Mouse (Mus musculus): ENCODE results near the gene Tmem181a.
"Not testable (repeated sequence)": the region's sequence is repeated elsewhere in the genome, so short reads cannot be mapped to it uniquely, and the experiment has no call there.

Gene Tmem181a

DNA sequence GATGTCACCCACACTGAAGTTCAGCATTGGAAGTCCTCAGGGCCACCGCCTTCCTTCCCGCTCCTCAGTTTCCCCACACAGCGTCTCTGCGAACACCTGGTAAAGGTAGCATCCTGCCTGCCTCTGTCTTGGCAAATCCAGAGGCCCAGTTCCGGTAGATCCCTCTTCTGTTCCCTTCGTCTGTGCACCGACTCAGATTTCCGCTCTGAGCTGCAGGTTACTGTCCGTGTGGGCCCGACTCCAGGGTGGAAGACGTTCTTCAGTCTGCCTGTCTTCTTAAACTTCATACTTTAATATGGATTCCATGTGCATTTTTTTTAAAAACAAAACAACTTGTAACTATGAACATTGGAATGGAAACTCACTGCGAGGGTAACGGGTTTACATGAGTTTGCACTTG, 49.8 kb downstream of the Tmem181a start:
- DNase-seq: not testable (repeated sequence)

DNA sequence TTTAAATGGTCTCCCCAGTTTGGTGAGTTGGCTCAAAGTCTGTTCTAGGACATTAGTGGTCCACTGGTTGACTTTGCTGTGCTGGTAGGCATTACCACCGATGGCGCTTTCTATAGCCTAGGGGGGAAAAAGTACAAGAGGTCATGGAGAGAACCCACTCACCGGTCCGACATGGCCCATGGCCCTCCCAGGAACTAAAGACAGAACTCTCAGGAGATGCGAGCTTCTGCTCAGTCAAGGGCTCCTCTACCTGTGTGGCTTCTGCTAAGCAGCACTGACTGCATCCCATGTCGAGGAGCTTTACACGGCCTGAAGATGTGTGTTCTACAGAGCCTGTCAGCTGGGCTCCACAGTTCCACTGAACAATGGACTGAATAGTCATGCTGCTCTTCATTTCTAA, 55.1 kb downstream of the Tmem181a start:
- not testable (repeated sequence) for DNase-seq

DNA sequence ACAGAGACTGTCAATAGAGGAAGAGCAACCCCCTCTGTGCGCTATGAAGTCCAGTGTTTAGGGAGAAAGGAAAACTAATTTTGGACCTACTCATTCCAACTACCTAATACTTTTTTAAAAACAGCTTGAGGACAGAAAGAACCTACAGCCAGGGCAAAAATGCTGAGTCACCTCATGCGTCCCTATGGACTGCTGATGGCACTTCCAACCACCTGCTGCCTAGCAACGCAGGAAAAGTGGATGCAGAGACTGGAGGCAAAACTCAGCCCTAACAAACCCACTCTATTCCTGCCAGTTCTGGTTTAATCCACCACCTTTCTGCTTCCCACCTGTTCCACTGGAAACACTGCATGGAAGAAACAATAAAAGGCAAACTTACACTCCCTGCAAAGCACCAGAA, 56.1 kb downstream of the Tmem181a start:
- not testable (repeated sequence) for DNase-seq

DNA sequence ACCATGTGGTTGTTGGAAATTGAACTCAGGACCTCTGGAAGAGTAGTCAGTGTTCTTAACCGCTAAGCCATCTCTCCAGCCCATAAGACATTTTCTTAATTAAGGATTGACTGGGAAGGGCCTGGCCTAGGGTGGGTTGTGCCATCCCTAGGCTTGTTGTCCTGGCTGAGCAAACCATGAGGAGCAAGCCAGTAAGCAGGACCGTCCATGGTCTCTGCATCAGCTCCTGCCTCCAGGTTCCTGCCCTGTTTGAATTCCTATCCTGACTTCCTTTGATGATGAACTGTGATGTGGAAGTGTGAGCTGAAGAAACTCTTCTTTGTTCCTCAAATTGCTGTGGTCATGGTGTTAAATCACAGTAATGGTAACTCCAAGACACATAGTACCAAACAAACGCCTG, 57.8 kb downstream of the Tmem181a start:
- not testable (repeated sequence) for DNase-seq

DNA sequence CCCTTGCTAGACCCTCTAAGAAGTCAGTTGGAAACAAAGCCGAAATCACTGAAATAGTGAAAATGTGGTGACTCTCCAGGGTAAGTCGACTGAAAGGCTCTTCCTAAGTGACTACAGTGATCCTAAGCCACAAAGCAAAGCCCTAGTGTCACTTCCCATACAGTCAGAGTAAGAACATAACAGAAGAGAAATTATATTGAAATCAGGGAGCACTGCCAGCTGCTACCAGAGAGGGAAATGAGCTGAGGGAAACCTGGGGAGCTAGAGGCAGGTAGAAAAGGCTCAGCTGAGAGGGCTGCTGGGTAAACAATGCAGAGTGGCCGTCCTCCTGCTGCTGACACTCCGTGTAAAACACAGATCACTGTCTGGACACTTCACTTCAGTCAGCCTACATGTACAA, 59.0 kb downstream of the Tmem181a start:
- peak; percentile 7 for DNase-seq

DNA sequence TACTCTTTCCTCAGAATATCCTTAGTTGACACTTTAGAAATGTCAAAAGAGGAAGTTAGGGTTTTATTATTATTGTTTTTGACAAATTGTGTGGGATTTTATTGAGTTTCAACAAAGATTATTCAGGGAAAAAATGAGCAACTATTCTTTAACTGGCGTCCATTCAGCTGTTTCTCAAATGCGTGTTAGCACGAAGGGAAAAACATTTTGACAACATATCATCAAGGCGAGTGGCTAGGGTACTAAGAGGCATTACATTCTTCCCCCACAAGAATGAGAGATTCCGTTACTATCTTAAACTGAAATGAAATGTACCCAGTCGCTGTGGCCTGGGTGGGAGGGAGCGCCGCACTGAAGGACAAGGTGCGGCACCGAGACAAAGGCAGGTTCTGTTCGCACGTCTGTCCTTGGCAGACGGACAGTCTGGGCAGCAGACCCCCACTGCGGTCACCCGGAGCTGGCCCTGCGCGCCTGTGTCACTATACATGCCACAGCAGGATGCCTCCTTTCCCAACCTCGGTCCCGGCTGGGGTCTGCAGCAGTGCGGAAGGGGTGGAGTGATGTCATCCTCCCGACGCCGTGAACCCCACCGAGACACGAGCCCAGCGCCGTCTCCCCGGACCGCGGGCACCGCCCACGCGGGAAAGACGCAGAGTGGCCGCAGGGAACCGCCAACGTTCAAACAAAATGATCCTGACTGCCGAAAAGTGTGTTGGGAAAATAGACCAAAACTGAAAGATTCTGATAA, 59.9 kb downstream of the Tmem181a start:
- DNase-seq: peak; percentile 83

DNA sequence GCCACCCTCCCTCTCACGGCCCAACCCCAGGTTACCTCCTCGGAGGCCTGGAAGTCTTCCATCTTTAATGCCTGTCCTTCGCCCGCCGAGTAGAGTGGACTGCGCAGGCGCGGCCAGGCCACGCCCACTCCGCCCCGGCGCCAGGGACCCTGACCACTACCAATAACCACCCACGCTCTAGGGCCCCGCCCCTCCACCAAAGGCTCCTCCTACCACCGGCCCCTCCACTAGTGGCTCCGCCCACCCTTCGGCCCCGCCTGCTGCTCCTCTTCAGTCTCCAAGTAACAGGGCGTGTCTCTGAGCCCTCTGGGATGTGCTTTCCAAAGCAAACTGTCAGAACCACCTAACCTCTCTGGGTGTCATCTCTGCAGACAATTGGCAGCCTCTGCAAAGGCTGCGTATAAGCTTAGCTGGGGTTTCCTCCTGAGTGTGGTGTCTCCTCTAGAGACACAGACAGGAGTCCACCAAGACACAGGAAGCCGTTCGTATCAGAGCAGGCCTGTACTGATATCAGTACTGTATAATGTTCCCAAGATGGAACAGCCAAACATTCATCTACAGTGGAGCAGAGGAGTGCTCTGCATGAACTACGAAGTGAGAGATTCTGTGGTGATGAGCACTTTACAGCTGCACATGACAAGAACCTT, 60.8 kb downstream of the Tmem181a start, which contains the start of gene Dynlt1a:
Gene Dynlt1a (minus strand): TSS at position 162 of the 647 bp plus-strand sequence.
- peak; percentile 99 for DNase-seq

DNA sequence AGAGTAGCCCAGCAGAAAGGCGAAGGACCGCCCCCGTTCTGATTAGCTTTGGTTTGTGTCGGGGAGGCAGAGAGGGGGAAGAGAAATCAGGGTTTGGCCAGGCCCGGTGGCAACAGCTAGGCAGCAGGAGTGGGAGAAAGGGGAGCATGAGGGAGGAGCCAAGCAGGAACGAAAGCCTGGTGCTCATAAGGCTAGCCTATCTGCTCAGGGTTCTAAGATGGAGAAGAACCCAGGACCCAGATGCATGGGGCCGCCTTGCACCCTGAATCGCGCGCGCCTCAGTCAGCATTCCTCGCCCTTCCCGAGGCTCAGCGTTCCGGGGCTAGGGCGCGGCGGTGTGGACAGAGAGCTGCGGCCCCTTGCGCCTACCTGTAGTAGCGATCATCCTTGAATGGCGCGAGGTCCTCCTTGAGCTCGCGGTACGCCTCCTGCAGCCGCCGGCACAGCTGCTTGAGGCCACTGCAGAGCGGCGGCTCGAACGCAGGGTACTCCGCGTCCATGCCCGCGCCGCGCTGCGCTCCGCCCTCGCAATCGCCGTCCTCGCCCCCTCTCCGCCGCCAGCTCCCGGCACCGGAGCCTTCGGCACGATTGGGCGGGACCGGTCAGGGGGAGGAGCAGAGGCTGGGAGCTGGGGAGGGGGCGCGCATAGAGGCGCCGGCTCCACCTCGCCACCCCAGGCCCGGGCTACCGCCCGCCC, 64.6 kb downstream of the Tmem181a start:
- not testable (repeated sequence) for DNase-seq

DNA sequence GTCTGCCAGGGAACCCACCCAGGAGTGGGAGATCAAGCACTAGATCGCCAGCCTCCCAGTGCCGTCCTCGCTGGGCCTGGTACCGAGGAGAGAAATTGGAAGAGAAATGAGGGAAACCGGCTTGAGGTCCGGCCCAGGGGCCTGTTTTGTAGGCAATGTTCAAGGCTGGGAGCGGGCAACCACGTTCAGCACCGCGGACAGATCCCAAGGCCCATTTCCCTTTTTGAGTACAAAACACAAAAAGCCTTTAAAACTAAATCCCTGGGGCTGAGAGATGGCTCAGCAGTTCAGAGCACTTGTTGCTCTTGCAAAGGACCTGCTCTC, 65.1 kb downstream of the Tmem181a start:
- not testable (repeated sequence) for DNase-seq

DNA sequence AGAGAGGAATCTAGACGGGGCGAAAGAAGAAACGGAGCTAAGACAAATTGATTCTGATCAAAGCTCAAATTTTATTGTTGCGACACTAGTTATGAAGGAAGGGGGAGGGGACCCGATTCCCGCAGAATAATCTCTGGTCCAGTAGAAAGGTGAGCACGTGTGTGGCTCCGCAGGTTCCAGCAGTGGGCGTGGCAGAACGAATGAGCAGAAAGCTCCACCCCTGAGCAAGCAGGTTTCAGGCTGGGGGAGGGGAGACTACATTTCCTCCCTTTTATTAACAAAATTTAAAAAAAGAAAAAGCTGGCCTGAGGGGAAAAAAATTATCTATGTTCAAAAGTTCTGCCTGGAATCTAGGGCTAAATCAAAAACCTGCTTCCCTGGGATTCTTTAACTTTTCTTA, 68.4 kb downstream of the Tmem181a start:
- DNase-seq: not testable (repeated sequence)

DNA sequence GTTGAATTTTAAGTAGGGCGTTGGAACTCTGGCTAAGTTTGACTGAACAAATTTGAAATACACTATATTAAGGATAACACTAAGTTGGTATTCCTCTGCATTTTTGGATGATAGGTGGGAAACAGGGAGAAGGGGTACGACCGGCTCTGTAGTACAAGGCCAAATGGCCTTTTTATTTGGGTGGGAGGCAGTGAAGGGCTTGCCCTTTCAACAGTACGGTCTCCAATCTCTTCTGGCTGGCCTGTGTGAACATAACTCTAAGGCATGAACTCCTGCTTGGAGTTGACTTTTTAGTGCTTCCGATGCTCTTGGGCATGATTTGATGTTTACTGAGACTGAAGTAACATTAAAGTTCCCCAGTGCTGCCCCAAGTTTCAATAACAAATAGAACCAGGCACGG, 68.9 kb downstream of the Tmem181a start:
- DNase-seq: not testable (repeated sequence)

DNA sequence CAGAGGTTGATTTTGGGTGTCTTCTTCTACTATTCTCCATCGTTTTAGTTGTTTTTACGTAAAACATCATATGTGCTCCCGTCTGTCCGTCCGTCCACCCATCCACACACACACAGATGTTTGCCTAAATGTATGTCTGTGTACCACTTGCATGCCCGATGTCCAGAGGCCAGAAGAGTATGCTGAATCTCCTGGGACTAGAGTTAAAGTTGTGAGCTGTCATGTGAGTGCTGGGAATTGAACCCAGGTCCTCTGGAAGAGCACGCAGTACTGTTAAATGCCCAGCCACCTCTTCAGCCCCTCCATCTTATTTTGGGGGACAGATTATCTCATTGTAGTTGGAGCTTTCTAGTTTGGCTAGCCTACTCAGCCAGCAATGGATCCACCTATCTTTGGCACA, 70.9 kb downstream of the Tmem181a start:
- DNase-seq: not testable (repeated sequence)

DNA sequence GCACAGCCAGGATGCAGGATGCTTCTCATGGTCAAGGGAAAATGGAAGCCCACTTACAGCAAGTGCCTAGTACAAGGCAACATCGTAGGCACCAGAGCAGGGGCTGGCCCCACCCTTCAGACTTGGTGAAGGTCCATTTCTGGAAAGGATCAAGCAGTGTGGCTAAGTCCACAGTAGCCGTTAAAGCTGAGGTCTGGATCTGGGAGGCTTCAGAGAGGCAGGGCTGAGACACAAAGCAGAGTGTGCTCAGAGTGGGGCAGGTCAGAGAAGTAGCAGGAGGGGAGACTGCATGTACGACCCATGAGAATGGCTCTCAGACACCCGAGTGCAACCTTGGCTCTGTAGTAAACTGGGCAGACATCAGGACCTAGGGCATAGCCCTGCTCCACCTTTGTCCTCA, 72.3 kb downstream of the Tmem181a start:
- DNase-seq: not testable (repeated sequence)

DNA sequence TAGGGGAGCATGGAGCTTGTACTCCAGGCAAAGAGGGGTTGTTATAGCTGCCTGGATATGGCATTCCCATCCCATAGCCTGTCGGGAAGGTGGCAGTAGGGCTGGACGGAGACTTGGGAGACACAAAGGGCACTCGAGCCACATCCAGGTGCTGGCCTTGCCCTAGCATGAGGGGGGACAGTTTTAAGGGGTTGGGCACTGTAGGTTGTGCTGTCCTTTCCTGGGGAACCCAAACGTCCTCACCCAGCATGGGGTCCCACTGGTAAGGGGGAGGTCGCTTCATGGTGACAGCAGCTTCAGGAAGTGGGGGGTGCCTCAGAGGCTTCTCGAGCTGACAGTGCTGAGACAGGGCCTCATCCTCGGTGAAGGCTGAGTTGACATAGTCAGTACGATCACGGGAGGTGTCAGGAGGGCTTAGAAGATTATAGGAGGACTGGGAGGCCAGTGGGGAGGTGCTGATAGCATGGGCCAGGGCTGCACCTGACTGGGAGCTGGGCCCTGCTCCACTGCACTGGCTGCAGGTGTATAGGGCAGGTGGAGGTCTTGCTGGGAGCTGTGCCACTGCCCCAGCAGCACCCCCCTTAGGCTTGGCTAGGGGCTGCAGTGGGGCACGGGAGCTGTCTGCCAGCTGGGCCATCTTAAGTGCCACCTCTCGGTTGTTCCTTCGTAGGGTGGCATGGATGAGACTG, 86.1 kb downstream of the Tmem181a start:
- not testable (repeated sequence) for DNase-seq

DNA sequence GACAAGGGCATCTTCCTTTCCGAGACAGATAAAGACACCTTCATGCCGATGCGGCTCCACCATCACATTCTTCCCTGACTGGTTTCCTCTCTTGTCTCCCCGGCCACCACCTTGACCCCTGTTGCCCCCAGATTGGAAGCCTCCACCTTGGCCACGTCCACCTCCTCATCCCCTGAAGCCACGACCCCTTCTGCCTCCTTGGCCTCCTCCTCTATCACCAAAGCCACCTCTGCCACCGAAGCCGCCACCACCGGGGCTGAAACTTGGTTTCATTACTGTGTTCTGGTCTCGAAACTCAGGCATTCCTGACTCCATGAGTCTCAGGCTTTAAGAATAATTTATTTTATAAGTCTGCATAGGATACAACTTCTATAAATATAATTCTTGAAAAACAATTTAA, 98.6 kb downstream of the Tmem181a start:
- peak; percentile 5 for DNase-seq
